In the genomic region with DNA sequence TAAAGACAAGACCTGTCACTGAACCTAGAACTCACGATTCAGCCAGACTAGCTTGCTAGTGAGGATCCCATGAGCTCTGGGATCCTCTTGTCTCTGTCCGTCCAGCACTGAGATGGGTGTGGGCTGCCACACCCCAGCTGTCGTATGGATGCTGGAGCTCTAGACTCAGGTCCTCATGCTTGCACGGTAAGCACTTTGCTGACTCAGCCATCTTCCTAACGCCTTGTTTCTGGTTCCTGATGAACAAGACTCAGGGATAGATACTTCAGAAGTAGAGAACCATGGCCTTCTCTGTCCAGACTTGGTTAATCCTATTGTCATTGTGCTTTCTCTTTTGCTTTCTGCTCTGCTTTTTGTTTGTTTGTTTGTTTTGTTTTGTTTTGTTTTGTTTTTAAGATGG, we compare ENCODE assay signal across 30 mouse cellular contexts. TPM values are rescaled to one million over a fixed set of nuclear protein-coding genes. Genes with fewer than 3 reads are reported as not detected.
"Had no signal": no experiment of that assay in that cellular context is flagged by ENCODE, and none has a peak within 500 bp of the region (broad histone marks: within the 10 kb centered on the region; RNA-seq: fewer than 3 reads in every experiment).

No protein-coding gene starts in this region.

- H3K4me2 ChIP-seq: heart, embryonic 12.5 days; hindbrain, embryonic 13.5 days; hindbrain, embryonic 15.5 days; intestine, embryonic 15.5 days; limb, embryonic 12.5 days; liver, embryonic 11.5 days; liver, embryonic 13.5 days; liver, embryonic 15.5 days had no signal

- H3K27me3 ChIP-seq: heart, embryonic 12.5 days; hindbrain, embryonic 13.5 days; hindbrain, embryonic 15.5 days; intestine, embryonic 15.5 days; limb, embryonic 12.5 days; liver, embryonic 13.5 days; liver, embryonic 15.5 days had no signal

- ATAC-seq: hindbrain, postnatal 0 days; inflammation-experienced regulatory T-cells, adult 6 months; intestine, embryonic 15.5 days; intestine, postnatal 0 days had no signal

- H3K4me1 ChIP-seq: heart, embryonic 10.5 days; heart, embryonic 12.5 days; hindbrain, embryonic 13.5 days; hindbrain, embryonic 15.5 days; intestine, embryonic 15.5 days; liver, embryonic 13.5 days; liver, embryonic 15.5 days had no signal

- H3K9ac ChIP-seq: heart, embryonic 12.5 days; hindbrain, embryonic 13.5 days; hindbrain, embryonic 15.5 days; intestine, embryonic 15.5 days; limb, embryonic 12.5 days; liver, embryonic 13.5 days; liver, embryonic 15.5 days had no signal

- H3K4me3 ChIP-seq: heart, embryonic 10.5 days; heart, embryonic 12.5 days; hindbrain, embryonic 13.5 days; hindbrain, embryonic 15.5 days; intestine, embryonic 15.5 days; left cerebral cortex, adult 2 months; limb, embryonic 10.5 days; limb, embryonic 12.5 days; liver, embryonic 13.5 days; liver, embryonic 15.5 days had no signal

- H3K27ac ChIP-seq: heart, embryonic 10.5 days; hindbrain, embryonic 13.5 days; hindbrain, embryonic 15.5 days; hindbrain, postnatal 0 days; intestine, embryonic 15.5 days; left cerebral cortex, adult 2 months; limb, embryonic 10.5 days; limb, embryonic 12.5 days; liver, embryonic 13.5 days; liver, embryonic 15.5 days had no signal

- H3K9me3 ChIP-seq: heart, embryonic 10.5 days; heart, embryonic 12.5 days; hindbrain, embryonic 13.5 days; hindbrain, embryonic 15.5 days; intestine, embryonic 15.5 days; limb, embryonic 10.5 days; limb, embryonic 12.5 days; liver, embryonic 13.5 days; liver, embryonic 15.5 days had no signal

- H3K36me3 ChIP-seq: heart, embryonic 10.5 days; heart, embryonic 12.5 days; hindbrain, embryonic 13.5 days; hindbrain, embryonic 15.5 days; intestine, embryonic 15.5 days; limb, embryonic 10.5 days; limb, embryonic 12.5 days; liver, embryonic 13.5 days; liver, embryonic 15.5 days had no signal

- DNase-seq: gastrocnemius, postnatal 14 days; gastrocnemius, postnatal 36 days; heart, adult 18-20 months; heart, postnatal 10 days; heart, postnatal 36 days; kidney, adult 18-20 months; kidney, adult 8-10 months; kidney, postnatal 10 days; kidney, postnatal 25 days; layer of hippocampus, adult 9-11 months; layer of hippocampus, postnatal 36 days; liver; liver, embryonic 13.5 days had no signal

RNA-seq across cellular contexts. Expression of a gene that starts 29.2 kb away (rescaled TPM):
- total RNA-seq: gastrocnemius, postnatal 36 days; heart, adult 18-20 months; heart, adult 8-10 months; heart, postnatal 36 days; hematopoietic stem cell, adult 5-6 weeks had no signal
- polyA plus RNA-seq: heart, embryonic 14.5 days; inflammation-experienced regulatory T-cells, adult 6 months; intestine, postnatal 0 days; large intestine, adult 2 months; limb, embryonic 12.5 days; liver, embryonic 13.5 days; liver, embryonic 15.5 days had no signal
